Mouse (Mus musculus) WW6 (cell line): ENCODE data around the gene Tex13b.
"Not testable (repeated sequence)": the region's sequence is repeated elsewhere in the genome, so short reads cannot be mapped to it uniquely, and the experiment has no call there.

Experiments used
- DNase-seq: peaks from one replicate; pipeline ENCODE4 v3.0.0-alpha.2; 2013; ENCODE audit warnings: low read depth, low spot score

The Tex13b gene

GRCm38 (mm10) chrX:140813312-140814006, at the start of gene Tex13b:
Gene Tex13b (minus strand): TSS chrX:140813433.
- no peak for DNase-seq

GRCm38 (mm10) chrX:140862760-140863159, 49.5 kb upstream of the Tex13b start:
- no peak for DNase-seq

- DNase-seq, result peak; percentile 1
These were observed 44.2 kb upstream of the Tex13b start for GRCm38 (mm10) chrX:140857445-140857844.

- not testable (repeated sequence) for DNase-seq
These were observed 43.8 kb upstream of the Tex13b start for GRCm38 (mm10) chrX:140857040-140857439.

- DNase-seq, result no peak
These were observed 41.3 kb upstream of the Tex13b start for GRCm38 (mm10) chrX:140854561-140854960.

GRCm38 (mm10) chrX:140845401-140845800, 32.2 kb upstream of the Tex13b start:
- peak; percentile 1 for DNase-seq

- DNase-seq, result no peak
These were observed 26.7 kb upstream of the Tex13b start for GRCm38 (mm10) chrX:140839887-140840286.

- DNase-seq, result no peak
These were observed 24.8 kb upstream of the Tex13b start for GRCm38 (mm10) chrX:140838077-140838476.

GRCm38 (mm10) chrX:140831706-140832105, 18.5 kb upstream of the Tex13b start:
- no peak for DNase-seq

GRCm38 (mm10) chrX:140822295-140822694, 9.1 kb upstream of the Tex13b start:
- no peak for DNase-seq

- DNase-seq, result no peak
These were observed 7.9 kb downstream of the Tex13b start for GRCm38 (mm10) chrX:140805340-140805739.

GRCm38 (mm10) chrX:140769794-140770193, 43.4 kb downstream of the Tex13b start:
- DNase-seq, result no peak
